Mouse (Mus musculus) MEL-GATA-1-ER (cell line): ENCODE measurements around the gene Ncoa1.
A peak's percentile ranks its signal among the peaks of the same experiment; 100 is the strongest.

Experiments used
- DNase-seq: peaks from one replicate; pipeline ENCODE4 v3.0.0-alpha.2; 2012; ENCODE audit warnings: low read depth; ENCODE audit errors: extremely low read depth

The Ncoa1 gene

GRCm38 (mm10) chr12:4232777-4233176 is 244.2 kb downstream of the Ncoa1 start:
- peak; percentile 57 for DNase-seq

GRCm38 (mm10) chr12:4230156-4230555 is 246.8 kb downstream of the Ncoa1 start:
- no peak for DNase-seq

DNA sequence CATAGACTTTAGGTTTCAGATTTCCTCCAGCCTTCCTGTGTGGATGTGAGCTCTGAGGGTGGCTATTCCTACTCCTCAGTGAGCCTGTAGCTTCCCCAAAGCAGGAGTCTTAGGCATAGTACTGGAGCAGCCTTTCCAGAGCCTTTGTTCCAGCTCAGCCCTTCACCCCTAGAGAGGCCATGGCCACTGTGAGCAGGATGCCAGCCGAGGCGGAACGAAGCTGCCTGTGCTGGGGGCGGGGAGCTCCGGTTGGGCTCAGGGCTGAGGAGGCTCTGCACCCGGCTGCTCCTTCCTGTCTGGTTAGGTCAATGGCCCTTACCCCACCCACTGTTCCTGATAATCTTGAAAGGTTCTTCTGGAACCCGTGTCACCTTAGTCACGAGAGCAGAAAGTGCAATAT is 264.1 kb downstream of the Ncoa1 start:
- DNase-seq: no peak

GRCm38 (mm10) chr12:4211174-4211573 is 265.8 kb downstream of the Ncoa1 start:
- no peak for DNase-seq

DNA sequence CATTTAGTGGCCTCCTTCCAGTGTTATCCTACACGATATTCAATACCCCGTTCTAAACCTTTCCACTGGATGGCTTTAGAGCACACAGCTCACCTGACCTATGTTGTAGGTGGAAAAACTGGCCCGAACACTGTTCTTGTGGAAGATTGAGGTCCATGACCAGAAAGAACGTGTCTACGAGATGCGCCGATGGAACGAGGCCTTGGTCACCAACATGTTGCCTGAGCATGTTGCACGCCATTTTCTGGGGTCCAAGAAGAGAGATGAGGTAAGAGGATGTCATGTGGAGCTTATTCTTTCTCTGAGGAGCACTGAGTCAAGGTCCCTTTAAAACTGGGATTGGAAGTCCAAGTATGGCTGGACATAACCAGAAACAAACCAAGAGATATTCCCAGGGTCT is 267.8 kb downstream of the Ncoa1 start:
- DNase-seq: no peak

GRCm38 (mm10) chr12:4208405-4209133 is 268.4 kb downstream of the Ncoa1 start:
- DNase-seq: peak; percentile 67

DNA sequence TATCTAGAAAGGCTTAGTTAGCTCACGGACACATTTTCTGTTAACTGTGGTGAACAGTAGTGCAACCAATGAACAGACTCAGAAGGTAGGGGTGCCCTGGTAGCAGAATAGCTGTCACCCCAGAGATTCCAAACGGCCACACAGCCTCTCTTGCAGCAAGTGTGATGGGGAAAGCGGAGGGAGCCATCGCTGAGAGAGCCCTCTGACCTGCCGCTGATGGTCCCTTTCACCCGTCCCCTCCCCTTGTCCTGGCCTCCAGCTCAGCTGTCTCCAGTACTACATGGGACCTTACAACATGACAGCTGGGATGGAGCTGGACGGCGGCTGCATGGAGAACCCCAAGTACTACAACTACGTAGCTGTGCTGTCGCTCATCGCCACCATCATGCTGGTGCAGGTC is 270.9 kb downstream of the Ncoa1 start:
- no peak for DNase-seq

DNA sequence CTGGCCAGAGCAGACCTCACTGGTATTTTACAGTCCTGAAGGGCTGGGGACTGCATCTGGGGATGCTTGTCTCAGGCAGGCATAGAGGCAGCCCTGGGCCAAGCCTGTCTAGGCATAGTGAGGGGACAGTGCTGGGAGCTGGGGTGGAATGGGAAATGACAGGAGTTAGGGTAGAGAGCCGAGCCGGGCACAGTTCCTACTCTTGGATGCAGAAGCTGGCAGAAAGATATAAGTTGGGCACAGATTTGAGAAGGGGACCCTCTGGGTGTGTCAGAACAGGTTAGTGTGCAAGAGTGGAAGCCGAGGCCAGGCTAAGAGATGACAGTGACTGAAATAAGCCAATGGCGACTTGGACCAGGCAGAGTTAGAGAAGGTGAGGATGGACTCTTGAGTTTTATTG is 274.8 kb downstream of the Ncoa1 start:
- DNase-seq: no peak

- no peak for DNase-seq
Observed at GRCm38 (mm10) chr12:4201454-4202200, 275.4 kb downstream of the Ncoa1 start.

- DNase-seq: no peak
Observed at GRCm38 (mm10) chr12:4199271-4199670, 277.7 kb downstream of the Ncoa1 start.

DNA sequence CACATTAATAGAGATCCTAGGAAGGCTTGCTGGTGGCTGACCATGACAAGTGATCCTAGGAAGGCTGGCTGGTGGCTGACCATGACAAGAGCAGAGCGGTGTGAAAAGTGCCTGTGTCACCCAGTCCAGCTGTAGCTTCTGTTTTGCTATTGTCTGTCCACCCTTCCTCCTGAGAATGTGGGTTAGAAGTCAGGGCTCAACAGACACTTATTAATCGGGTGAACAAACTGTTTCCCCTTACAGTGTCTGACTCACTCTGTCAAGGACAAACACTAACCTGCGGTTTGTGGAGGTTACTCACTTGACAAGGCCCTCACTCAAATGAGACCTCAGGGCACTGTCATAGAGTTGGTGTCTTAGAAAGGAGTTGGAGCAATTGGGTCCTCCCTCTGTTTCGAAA is 278.3 kb downstream of the Ncoa1 start:
- DNase-seq: no peak
